Mouse (Mus musculus): Measurements from ENCODE around the gene Ccn1. TPM values are rescaled to one million over a fixed set of nuclear protein-coding genes. Genes with fewer than 3 reads are reported as not detected.
A peak's percentile ranks its signal among the peaks of the same experiment; 100 is the strongest.

Ccn1 gene
- total RNA-seq (2021), result 5.5 and 10.6 TPM in 2 replicates
- long read RNA-seq, transcript Ccn1-201 (5 exons, 2,019 nt), result major isoform, 7 of 10 reads
- long read RNA-seq, partial matches to known transcripts, result 3 of 10 reads
- long read RNA-seq, other reads (novel, unspliced or antisense), result 0 of 10 reads

DNA sequence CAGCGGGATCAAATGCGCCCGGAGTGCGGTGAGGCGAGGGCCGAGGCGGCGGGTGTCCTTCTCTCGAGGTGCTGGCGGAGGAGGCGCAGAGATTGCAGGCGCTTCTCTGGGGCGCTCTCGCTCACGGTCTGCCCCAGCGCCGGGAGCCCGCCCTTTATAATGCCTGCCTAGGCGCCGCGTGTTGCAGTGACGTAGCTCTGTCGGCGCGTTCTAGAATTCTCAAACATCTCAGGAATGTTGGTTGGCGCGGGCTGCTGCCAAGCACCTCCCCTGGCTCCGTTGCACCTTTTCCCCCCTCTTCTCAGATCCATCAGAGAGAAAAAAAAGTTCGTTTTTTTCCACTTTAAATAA is at the start of gene Ccn1:
Gene Ccn1, minus strand, starts transcription at position 130 of the 351 bp plus-strand sequence.
- DNase-seq, result peak; percentile 74

DNA sequence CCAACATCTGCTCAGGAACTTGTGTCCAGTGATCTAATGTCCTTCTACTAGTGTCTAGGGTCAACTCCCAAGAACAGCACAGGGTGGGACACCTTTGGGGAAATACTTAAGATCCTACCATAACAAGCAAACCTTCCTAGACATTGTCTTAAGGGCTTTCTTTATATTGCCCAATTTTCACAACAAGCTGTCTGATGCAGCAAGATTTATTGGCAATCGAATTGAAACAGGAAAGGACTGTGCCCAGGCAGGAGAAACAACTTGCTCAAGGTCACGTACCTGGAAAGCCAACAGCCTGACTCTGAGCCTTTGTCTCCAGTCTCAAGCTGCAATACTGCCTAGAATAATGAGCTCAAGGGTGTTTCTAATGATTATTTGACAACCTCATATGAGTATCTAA is 43.6 kb upstream of the Ccn1 start:
- no peak for DNase-seq

GRCm38 (mm10) chr3:145692037-145692436 is 42.3 kb upstream of the Ccn1 start:
- DNase-seq, result no peak

- DNase-seq, result no peak
Observed at GRCm38 (mm10) chr3:145691415-145691814, 41.6 kb upstream of the Ccn1 start.

- no peak for DNase-seq
Observed at GRCm38 (mm10) chr3:145689271-145689670, 39.5 kb upstream of the Ccn1 start.

DNA sequence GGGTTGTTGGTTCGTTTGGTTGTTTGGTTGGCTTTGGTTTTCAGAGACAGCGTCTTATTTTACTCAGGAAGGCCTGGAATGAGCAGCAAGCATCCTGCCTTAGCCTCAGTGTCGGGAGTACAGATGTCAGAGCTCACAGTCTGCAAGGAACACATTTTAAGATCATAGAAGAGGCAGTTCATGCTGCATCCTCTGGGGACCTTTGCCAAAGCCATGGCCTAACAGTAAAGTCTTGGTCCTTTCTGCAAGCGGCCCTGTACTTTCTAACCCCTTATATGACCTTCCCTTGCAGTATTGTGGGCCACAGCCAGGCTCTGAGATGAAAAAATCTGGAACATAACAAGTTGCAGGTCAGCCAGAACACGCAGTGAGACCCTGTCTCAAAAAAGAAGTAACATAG is 38.1 kb upstream of the Ccn1 start:
- no peak for DNase-seq

GRCm38 (mm10) chr3:145684604-145685441 is 35.0 kb upstream of the Ccn1 start:
- DNase-seq, result no peak

DNA sequence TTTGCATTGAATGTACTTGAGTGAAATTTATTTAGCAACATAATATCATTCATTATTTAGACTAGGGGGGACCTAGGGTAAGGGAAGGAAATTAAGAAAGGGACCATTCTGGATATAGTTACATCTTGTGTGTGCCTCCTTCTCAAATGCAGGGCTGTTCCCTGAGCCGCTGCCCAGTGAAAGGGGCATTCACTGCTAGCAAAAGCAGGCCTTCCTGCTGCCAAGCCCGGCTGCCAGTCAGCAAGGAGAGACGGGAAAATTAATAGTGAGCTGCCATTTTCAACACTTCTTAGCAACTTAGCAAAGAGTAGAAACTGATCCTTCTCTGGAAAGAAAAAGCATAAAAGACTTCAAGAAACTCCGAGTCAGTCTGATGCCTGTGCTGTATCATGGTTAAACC is 34.4 kb upstream of the Ccn1 start:
- DNase-seq, result no peak

- DNase-seq, result no peak
Observed at GRCm38 (mm10) chr3:145681348-145681935, 31.7 kb upstream of the Ccn1 start.

DNA sequence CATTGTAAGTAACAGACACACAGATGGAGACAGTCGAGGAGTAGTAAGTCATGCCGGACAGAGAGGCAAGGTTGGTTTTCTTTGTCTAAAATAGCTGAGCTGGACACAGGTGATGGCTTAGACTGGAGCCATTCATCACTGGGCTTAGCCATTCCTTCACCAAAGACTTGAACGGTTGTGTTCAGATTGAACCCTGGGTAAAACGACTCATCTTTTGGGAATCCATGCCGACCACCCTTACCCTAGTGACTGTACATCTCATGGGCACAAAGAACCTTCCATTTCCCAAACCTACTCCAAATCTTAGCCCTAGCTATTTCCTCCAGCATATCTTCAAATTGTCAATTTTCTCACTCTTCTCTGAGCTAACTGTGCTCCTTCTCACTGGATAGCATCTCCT is 30.9 kb upstream of the Ccn1 start:
- no peak for DNase-seq

GRCm38 (mm10) chr3:145676212-145676611 is 26.4 kb upstream of the Ccn1 start:
- DNase-seq, result no peak

DNA sequence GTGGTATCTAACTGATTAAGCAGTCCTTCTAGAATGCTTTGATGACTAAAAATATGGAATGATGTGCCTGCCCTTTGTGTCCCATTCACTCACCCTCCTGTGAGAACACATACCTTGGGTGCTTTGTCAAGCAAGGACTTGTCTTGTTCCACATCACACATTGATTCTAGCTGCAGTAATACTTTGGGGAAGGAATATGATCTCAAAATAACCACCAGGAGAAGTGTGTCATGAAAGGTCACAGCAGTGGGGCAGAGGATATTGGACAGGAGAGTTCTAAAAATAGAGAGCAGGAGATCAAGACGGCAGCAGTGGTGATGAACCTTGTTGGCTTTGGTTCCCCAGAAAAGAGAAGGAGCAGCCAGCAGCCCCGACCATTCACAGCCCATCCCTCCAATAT is 25.0 kb upstream of the Ccn1 start:
- DNase-seq, result no peak

DNA sequence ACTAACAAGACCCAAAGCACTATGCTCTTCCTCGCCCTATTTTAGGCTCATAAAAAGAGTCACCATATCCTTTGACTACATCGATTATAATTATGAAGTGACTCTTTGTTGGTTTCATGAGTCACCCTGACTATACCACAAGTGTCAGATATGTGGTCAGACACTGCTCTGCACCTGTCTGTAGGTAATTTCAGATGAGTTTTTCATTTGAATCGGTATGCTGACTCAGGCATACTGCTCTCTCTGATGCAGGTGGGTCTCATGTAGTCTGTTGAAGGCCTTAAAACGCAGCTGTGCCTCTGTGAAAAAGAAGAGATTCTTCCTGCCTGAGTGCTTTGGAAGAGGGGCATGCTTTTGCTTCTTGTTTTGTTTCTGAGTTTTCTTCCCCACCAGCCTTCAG is 16.6 kb upstream of the Ccn1 start:
- no peak for DNase-seq

GRCm38 (mm10) chr3:145656993-145657713 is 7.4 kb upstream of the Ccn1 start:
- DNase-seq, result peak; percentile 28

- no peak for DNase-seq
Observed at GRCm38 (mm10) chr3:145654944-145655343, 5.2 kb upstream of the Ccn1 start.

- DNase-seq, result no peak
Observed at GRCm38 (mm10) chr3:145654028-145654427, 4.2 kb upstream of the Ccn1 start.

- peak; percentile 77 for DNase-seq
Observed at GRCm38 (mm10) chr3:145653191-145653940, 3.6 kb upstream of the Ccn1 start.

DNA sequence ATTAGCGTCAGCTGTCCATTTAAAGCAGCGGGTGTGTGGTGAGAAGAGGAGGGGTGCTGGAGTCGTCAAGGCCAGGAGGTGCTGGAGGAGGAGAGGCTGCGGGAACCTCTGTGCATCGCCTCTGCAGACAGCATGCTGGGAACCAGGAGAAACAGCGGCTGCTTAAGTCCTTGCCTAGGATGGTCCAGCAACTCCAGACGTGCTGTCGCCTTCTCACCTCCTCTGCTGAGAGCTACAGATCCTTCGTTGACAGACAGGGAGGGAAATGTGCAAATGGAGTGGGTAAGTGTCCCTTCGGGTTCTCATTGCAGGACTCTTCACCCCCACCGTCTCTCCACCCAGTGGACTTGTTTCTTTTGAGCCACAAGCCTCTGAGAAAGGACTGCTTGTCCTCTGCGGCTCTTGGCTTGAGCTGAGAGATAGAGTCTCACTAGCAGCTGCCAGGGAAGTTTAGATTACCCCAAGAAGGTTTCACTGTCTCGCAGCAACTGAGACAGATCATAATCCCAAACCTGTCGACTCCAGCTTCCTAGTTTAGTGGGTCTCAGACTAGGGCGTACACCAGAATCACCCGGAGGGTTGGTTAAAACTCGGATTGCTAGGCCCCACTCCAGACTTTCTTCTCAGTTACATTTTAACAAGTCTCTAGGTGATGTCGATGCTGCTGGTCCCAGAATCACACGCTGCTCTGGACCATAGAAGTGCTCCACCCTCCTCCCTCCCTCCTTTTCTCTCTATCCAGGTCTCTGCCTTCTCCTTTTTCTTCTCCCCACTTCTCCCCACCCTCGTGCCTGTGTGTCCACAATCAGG is 2.7 kb upstream of the Ccn1 start:
- DNase-seq, result no peak

DNA sequence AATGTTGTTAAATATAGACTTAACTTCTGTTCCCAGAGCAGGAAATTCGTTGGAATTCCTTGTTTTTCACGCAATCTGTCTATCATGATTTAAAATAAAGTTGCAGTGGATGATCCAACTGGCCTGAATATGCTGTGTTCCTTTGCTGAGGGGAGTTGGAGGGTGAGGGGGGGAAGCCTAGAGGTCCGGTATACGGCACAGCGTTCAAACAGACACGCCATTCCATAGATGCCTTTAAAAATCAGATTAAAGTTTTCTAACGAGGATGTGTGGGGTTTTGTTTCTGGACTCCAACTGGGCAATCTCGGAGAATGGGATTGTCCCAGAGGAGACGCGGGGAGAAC is 2.2 kb upstream of the Ccn1 start:
- no peak for DNase-seq

DNA sequence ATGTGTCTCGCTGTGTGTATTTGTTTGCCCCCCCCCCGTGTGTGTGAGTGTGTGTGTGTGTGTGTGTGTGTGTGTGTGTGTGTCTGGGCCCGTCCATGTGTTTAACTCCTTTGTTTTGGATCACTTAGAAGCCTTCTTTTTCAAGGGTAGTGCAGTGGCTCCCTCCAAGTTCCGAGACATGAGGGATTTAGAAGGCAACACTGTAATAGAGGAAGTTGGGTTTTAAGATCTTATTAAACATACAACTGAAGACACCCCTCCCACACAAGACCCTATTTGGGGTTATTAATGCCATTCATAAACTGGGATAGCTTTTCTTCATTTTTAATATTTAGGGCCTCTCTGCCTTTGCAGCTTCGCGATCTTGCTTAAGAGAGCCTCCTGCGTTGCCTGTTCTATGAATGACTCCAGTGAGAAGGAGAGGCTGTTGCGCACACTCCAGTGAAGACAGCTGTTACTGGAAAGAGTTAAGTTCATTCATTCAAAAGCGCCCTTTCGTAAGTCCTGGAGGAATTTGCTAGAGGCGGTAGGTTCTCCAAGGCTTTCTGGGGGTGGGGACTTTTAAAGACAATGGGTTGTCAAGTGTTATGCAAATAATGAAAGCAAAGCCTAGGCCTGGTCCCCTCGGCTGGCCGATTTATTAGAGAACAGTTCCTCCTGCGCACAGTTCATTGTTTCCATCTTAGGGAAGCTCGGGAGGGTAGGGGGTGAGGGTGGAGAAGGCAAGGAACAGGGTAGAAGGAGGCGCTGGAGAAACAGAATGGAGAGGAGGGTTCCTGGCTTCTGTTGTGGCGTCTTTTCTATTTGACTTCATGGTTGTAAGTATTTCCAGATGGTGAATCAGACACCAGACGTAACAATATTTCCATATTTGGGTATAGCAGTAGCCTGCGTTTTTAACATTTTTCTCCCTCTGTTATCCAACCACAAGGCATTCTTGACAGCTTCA is 1.5 kb upstream of the Ccn1 start:
- DNase-seq, result no peak

All from adrenal gland, postnatal 25 days (tissue).